Mouse (Mus musculus): ENCODE data around the gene Gm17677. TPM values are rescaled to one million over a fixed set of nuclear protein-coding genes. Genes with fewer than 3 reads are reported as not detected.

Gene Gm17677
- polyA plus RNA-seq (2016; fragmentation: Nextera tagmentation; extraction: Ambion mirVana) = not detected in 2 replicates

DNA sequence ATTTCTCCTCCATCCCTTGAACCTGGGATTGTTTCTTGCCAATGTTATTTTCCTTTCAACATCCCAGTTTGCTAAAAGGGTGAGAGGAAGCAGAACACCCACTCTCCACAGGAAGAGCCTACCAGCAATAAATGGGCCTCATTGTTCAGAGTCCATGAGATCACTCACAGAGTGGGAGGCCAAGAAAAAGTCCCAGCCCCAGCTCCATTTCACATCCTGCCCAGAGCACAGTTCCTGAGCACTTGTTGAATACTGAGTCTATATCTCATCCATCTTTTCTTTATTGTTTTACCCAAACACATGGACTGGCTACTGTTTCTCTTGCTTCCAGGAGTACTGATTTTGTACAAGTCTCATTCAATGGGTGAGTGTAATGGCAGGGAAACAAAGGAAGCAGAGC is at the start of gene Gm17677:
Gene Gm17677, plus strand, starts transcription at position 301 of the 400 bp plus-strand sequence.
- Histone ChIP-seq H3K4me2 (no peak within 1 kb of the TSS), H3K36me3 (replicated peaks) (no peaks in the 10 kb centered on the region), H3K4me1 (no peaks in the 10 kb centered on the region), H3K4me3 (replicated peaks) (no peak within 1 kb of the TSS), H3K9me3 (peaks cover 10% of the 10 kb centered on the region), H3K27me3 (no peaks in the 10 kb centered on the region), H3K27ac (no peak within 1 kb of the TSS), H3K9ac (no peak within 1 kb of the TSS)
- ATAC-seq (ENCODE audit: low FRiP score) = no peak

DNA sequence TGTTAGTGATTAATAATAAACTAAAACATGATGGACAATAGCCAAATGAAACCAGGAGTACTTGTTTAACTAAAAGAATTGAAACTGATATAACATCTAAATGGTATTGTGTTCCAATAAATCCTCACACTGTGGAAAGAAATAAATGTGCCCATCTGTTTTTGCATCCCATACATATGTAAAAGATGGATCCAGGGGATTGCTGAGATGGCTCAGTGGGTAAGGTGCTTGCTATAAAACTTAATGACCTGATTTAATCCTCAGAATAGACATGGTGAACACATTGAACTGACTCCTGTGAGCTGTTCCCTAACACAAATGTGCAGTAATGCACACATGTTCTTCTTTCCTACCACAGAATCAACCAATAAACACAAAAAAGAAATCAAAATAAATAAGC is 48.9 kb upstream of the Gm17677 start:
- no peaks in the 10 kb centered on the region for H3K4me1 ChIP-seq

DNA sequence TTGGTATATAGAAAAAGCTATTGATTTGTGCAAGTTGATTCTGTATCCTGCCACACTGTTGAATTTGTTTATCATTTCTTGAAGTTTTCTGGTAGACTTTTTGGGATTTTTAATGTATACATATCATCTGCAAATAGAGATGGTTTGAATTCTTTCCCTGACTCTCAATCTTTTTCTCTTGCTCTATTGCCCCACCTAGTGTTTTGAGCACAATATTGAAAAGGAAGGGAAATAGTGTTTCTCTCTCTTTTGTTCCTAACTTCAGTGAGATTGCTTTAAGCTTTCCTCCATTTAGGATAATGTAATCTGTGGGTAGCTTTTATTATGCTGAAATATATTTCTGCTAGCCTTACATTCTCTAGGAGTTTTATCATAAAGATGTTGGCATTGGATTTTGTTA is 33.6 kb upstream of the Gm17677 start:
- Histone ChIP-seq H3K9ac (no peak overlapping the region), H3K27me3 (no peaks in the 10 kb centered on the region), H3K4me1 (no peaks in the 10 kb centered on the region), H3K36me3 (replicated peaks) (no peaks in the 10 kb centered on the region), H3K4me3 (replicated peaks) (no peak overlapping the region), H3K4me2 (no peak overlapping the region), H3K27ac (no peak overlapping the region), H3K9me3 (0 out of 2 replicates have a peak, but pooled peaks cover 6% of the 10 kb centered on the region)
- no peak for ATAC-seq (ENCODE audit: low FRiP score)

More for the DNA sequence above, 48.9 kb upstream of the Gm17677 start:
- H3K4me2 ChIP-seq = no peak overlapping the region
- no peaks in the 10 kb centered on the region for H3K36me3 ChIP-seq (replicated peaks)
- ATAC-seq (ENCODE audit: low FRiP score) = no peak
- H3K27ac ChIP-seq = no peak overlapping the region
- H3K9ac ChIP-seq = no peak overlapping the region
- no peaks in the 10 kb centered on the region for H3K9me3 ChIP-seq
- H3K27me3 ChIP-seq = no peaks in the 10 kb centered on the region
- no peak overlapping the region for H3K4me3 ChIP-seq (replicated peaks)

DNA sequence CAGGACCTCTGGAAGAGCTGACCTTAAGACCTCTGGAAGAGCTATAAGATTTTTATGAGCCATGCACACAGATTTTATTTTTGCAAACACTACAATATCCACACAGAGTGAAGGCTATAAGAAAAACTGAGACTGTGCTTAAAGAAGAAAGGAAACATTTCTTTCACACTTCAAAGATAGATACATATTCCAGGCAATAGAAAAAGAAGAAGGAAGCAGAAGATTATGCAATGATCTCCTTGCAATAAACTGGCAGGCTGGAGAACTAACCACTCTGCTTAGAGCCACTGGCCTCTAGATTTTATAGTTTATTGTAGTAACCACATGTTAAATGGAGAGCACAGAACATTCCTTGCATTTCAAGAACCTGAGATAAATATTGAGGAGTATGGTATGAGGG is 16.0 kb downstream of the Gm17677 start:
- no peaks in the 10 kb centered on the region for H3K36me3 ChIP-seq (replicated peaks)
- no peaks in the 10 kb centered on the region for H3K27me3 ChIP-seq
- no peak overlapping the region for H3K4me2 ChIP-seq
- no peak overlapping the region for H3K4me3 ChIP-seq (replicated peaks)
- peaks cover 5% of the 10 kb centered on the region; the same call in 1 of the 2 replicates for H3K9me3 ChIP-seq
- no peak overlapping the region for H3K27ac ChIP-seq
- H3K9ac ChIP-seq = no peak overlapping the region
- no peaks in the 10 kb centered on the region for H3K4me1 ChIP-seq
- no peak for ATAC-seq (ENCODE audit: low FRiP score)

DNA sequence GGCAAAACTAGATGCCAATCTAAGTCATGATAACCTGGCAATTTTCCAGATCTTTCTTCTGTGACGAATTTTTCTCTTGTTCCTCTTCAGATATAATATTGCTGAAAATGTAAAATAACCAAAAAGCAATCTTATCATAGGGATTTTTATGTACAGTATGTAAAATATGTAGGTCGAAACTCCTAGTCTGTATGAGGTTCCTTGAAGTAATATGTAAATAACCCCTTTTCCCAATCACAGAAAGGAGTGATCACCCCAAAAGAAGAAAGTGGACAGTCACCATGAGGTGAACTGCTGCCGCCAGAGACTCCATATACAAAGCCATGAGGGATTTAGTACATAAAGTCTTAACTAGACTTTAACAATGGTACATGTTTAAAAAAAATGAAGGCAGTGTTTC is 37.2 kb downstream of the Gm17677 start, which contains the start of gene Gm17727:
Gene Gm17727, minus strand, starts transcription at position 101 of the 400 bp plus-strand sequence.
- Histone ChIP-seq H3K27me3 (no peaks in the 10 kb centered on the region), H3K36me3 (replicated peaks) (no peaks in the 10 kb centered on the region), H3K4me2 (no peak within 1 kb of the TSS), H3K27ac (no peak within 1 kb of the TSS), H3K9ac (no peak within 1 kb of the TSS), H3K4me1 (no peaks in the 10 kb centered on the region), H3K4me3 (replicated peaks) (no peak within 1 kb of the TSS), H3K9me3 (peaks cover 11% of the 10 kb centered on the region; the same call in 1 of the 2 replicates)
- 63% methylated on average over 3 of the region's 3 CpGs for WGBS
- ATAC-seq (ENCODE audit: low FRiP score) = no peak

GRCm38 (mm10) chr9:35790001-35790400 is 49.2 kb downstream of the Gm17677 start, which contains the start of the genes Gm27235 and D730048I06Rik:
Gene Gm27235, minus strand, starts transcription at chr9:35790101.
Gene D730048I06Rik, minus strand, starts transcription at chr9:35790112.
- H3K4me2 ChIP-seq = no peak within 1 kb of the TSS
- no peaks in the 10 kb centered on the region for H3K27me3 ChIP-seq
- H3K4me3 ChIP-seq (replicated peaks) = no peak within 1 kb of the TSS
- no peak within 1 kb of the TSS for H3K9ac ChIP-seq
- H3K27ac ChIP-seq = no peak within 1 kb of the TSS
- H3K4me1 ChIP-seq = no peaks in the 10 kb centered on the region
- peaks cover 10% of the 10 kb centered on the region; the same call in 1 of the 2 replicates for H3K9me3 ChIP-seq
- no peak for ATAC-seq (ENCODE audit: low FRiP score)
- no peaks in the 10 kb centered on the region for H3K36me3 ChIP-seq (replicated peaks)
- WGBS = 91% methylated on average over 3 of the region's 3 CpGs

Other genes with a start within 250 kb of the Gm17677 start
- gene Gm1113, start 222.8 kb upstream of the Gm17677 start, polyA plus RNA-seq (2016; fragmentation: Nextera tagmentation; extraction: Ambion mirVana) = not detected in 2 replicates
- 10.4 and 11.4 TPM in 2 replicates for gene Ddx25, start 182.5 kb upstream of the Gm17677 start, polyA plus RNA-seq (2016; fragmentation: Nextera tagmentation; extraction: Ambion mirVana)
- gene Pus3, start 182.5 kb upstream of the Gm17677 start, polyA plus RNA-seq (2016; fragmentation: Nextera tagmentation; extraction: Ambion mirVana) = 19.1 and 19.3 TPM in 2 replicates
- gene Pate2, start 170.8 kb upstream of the Gm17677 start, polyA plus RNA-seq (2016; fragmentation: Nextera tagmentation; extraction: Ambion mirVana) = 2.3 TPM in 2 replicates
- 26.7 and 29.9 TPM in 2 replicates for gene Hyls1, start 170.7 kb upstream of the Gm17677 start, polyA plus RNA-seq (2016; fragmentation: Nextera tagmentation; extraction: Ambion mirVana)
- gene Pate4, start 129.1 kb upstream of the Gm17677 start, polyA plus RNA-seq (2016; fragmentation: Nextera tagmentation; extraction: Ambion mirVana) = not detected in 2 replicates
- 0.19 TPM in 1 of 2 replicates, not detected in the other for gene Pate3, start 92.8 kb upstream of the Gm17677 start, polyA plus RNA-seq (2016; fragmentation: Nextera tagmentation; extraction: Ambion mirVana)
- gene Pate1, start 53.7 kb upstream of the Gm17677 start, polyA plus RNA-seq (2016; fragmentation: Nextera tagmentation; extraction: Ambion mirVana) = not detected in 2 replicates
- not detected in 2 replicates for gene Gm17727, start 37.1 kb downstream of the Gm17677 start, polyA plus RNA-seq (2016; fragmentation: Nextera tagmentation; extraction: Ambion mirVana)
- not detected in 2 replicates for gene Gm27235, start 49.1 kb downstream of the Gm17677 start, polyA plus RNA-seq (2016; fragmentation: Nextera tagmentation; extraction: Ambion mirVana)
- gene D730048I06Rik, start 49.1 kb downstream of the Gm17677 start, polyA plus RNA-seq (2016; fragmentation: Nextera tagmentation; extraction: Ambion mirVana) = not detected in 2 replicates
- gene 9230110F15Rik, start 103.1 kb downstream of the Gm17677 start, polyA plus RNA-seq (2016; fragmentation: Nextera tagmentation; extraction: Ambion mirVana) = not detected in 2 replicates
- gene 9230113P08Rik, start 167.4 kb downstream of the Gm17677 start, polyA plus RNA-seq (2016; fragmentation: Nextera tagmentation; extraction: Ambion mirVana) = not detected in 2 replicates